Mouse (Mus musculus): ENCODE measurements around the gene Xpo6.

The Xpo6 gene

GRCm38 (mm10) chr7:126127673-126128072 lies 72.6 kb downstream of the Xpo6 start:
- no peak for DNase-seq (ENCODE audit: low spot score in 2 of 2)

GRCm38 (mm10) chr7:126126502-126126901 lies 73.8 kb downstream of the Xpo6 start:
- no peak for DNase-seq (ENCODE audit: low spot score in 2 of 2)

- DNase-seq (ENCODE audit: low spot score in 2 of 2), result no peak
These were observed 78.8 kb downstream of the Xpo6 start for GRCm38 (mm10) chr7:126121533-126121932.

GRCm38 (mm10) chr7:126119819-126120218 lies 80.5 kb downstream of the Xpo6 start:
- no peak for DNase-seq (ENCODE audit: low spot score in 2 of 2)

- DNase-seq (ENCODE audit: low spot score in 2 of 2), result no peak
These were observed 87.0 kb downstream of the Xpo6 start for GRCm38 (mm10) chr7:126113263-126113662.

- no peak for DNase-seq (ENCODE audit: low spot score in 2 of 2)
These were observed 89.1 kb downstream of the Xpo6 start for GRCm38 (mm10) chr7:126111230-126111629.

GRCm38 (mm10) chr7:126109898-126110297 lies 90.4 kb downstream of the Xpo6 start:
- DNase-seq (ENCODE audit: low spot score in 2 of 2), result no peak

GRCm38 (mm10) chr7:126100440-126100839 lies 99.9 kb downstream of the Xpo6 start:
- no peak for DNase-seq (ENCODE audit: low spot score in 2 of 2)

GRCm38 (mm10) chr7:126099835-126100234 lies 100.5 kb downstream of the Xpo6 start:
- DNase-seq (ENCODE audit: low spot score in 2 of 2), result no peak

- no peak for DNase-seq (ENCODE audit: low spot score in 2 of 2)
These were observed 101.0 kb downstream of the Xpo6 start for GRCm38 (mm10) chr7:126099163-126099775.

GRCm38 (mm10) chr7:126097219-126097915 lies 102.9 kb downstream of the Xpo6 start:
- DNase-seq (ENCODE audit: low spot score in 2 of 2), result no peak

- DNase-seq (ENCODE audit: low spot score in 2 of 2), result no peak
These were observed 103.7 kb downstream of the Xpo6 start for GRCm38 (mm10) chr7:126096596-126096995.

- DNase-seq (ENCODE audit: low spot score in 2 of 2), result no peak
These were observed 105.6 kb downstream of the Xpo6 start for GRCm38 (mm10) chr7:126094738-126095137.

GRCm38 (mm10) chr7:126093162-126093561 lies 107.1 kb downstream of the Xpo6 start:
- no peak for DNase-seq (ENCODE audit: low spot score in 2 of 2)

GRCm38 (mm10) chr7:126089782-126090181 lies 110.5 kb downstream of the Xpo6 start:
- DNase-seq (ENCODE audit: low spot score in 2 of 2), result peak in 1 of 2 experiments; percentile 70

GRCm38 (mm10) chr7:126088155-126088554 lies 112.1 kb downstream of the Xpo6 start:
- peak in 1 of 2 experiments; percentile 27 for DNase-seq (ENCODE audit: low spot score in 2 of 2)

GRCm38 (mm10) chr7:126087602-126088001 lies 112.7 kb downstream of the Xpo6 start:
- no peak for DNase-seq (ENCODE audit: low spot score in 2 of 2)

GRCm38 (mm10) chr7:126086321-126086741 lies 114.0 kb downstream of the Xpo6 start:
- DNase-seq (ENCODE audit: low spot score in 2 of 2), result no peak

- DNase-seq (ENCODE audit: low spot score in 2 of 2), result no peak
These were observed 115.1 kb downstream of the Xpo6 start for GRCm38 (mm10) chr7:126085154-126085553.

- no peak for DNase-seq (ENCODE audit: low spot score in 2 of 2)
These were observed 116.3 kb downstream of the Xpo6 start for GRCm38 (mm10) chr7:126083980-126084348.

GRCm38 (mm10) chr7:126083341-126083979 lies 116.8 kb downstream of the Xpo6 start:
- no peak for DNase-seq (ENCODE audit: low spot score in 2 of 2)

- peak in 1 of 2 experiments; percentile 37 for DNase-seq (ENCODE audit: low spot score in 2 of 2)
These were observed 118.0 kb downstream of the Xpo6 start, which contains the start of gene Gsg1l for GRCm38 (mm10) chr7:126082286-126082741. Gsg1l (minus strand) TSS chr7:126082411.

Measured in cerebellum, postnatal 4 days (tissue).